Mouse (Mus musculus): ENCODE data around the gene Rbm38. TPM values are rescaled to one million over a fixed set of nuclear protein-coding genes. Genes with fewer than 3 reads are reported as not detected.

Gene Rbm38
- polyA plus RNA-seq, 1 experiment: 219 TPM

DNA sequence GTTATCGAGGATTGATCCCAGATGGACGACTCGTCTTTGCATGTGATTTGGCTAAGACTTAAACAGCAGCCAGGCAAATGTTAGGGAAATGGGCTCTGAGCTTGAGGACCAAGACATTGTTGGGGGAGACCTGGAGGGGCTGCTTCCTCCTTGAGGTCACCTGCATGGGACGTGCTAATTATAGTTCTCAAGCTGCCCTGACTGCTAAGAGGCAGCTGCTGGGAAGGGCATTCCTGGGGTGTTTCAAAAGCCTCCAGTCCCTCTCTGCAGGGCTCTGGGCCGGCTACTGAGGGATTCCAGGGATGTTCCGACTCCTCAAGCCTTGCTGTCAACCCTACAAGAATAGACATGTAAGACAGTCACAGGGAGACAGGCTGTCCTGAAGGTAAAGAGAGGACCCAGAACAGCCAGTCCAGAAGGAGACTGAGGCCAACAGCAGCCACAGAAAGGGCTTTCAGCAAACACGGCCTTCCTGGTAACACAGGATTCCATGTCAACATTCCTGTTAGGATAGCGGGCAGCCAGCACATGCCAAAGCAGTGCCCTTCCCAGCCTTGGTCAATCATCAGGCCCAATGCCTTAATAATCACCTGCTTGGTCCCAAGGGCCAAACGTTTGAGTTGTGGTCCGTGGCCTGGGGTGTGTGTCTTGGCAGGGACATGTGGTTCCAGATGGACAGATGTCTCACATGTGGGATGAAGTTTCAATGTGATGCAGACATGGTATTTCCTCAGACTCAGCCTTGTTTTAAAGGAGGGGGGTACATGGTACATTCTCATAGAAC is 59.7 kb downstream of the Rbm38 start:
- peaks cover 5% of the 10 kb centered on the region; the same call in 1 of the 2 replicates for H3K4me1 ChIP-seq (ENCODE audit: control insufficient read depth, insufficient read depth, low read length)
- WGBS: 64% methylated on average over 10 of the region's 10 CpGs

DNA sequence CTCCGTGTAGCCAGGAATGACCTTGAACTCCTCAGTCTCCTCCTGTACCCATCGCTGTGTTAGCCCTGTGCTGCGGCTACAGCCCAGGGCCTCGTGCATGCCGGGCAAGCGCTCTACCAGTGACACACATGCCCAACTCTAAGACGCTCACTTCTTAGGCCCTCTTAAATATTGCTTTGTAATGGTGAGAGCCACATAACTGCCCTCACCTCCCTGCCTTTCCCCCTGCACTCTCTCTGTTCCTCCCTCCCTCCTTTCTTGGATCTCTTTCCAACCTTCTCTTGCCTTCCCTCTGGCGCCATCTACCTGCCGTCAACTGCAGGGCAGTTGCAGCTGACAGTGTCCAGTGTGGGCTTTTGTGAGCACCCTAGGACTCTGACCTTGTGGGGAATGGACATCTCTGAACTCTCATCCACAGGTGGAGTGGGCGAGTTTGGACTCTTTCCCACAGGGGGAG is 60.5 kb downstream of the Rbm38 start:
- Histone ChIP-seq H3K27ac (ENCODE audit: control insufficient read depth, insufficient read depth, low read depth, low read length, poor library complexity) (no peak overlapping the region), H3K4me3 (replicated peaks; ENCODE audit: control insufficient read depth, low read depth, low read length) (no peak overlapping the region), H3K4me1 (ENCODE audit: control insufficient read depth, insufficient read depth, low read length) (peaks cover 5% of the 10 kb centered on the region; the same call in 1 of the 2 replicates)
- 25% methylated on average over 10 of the region's 10 CpGs for WGBS
- TF ChIP-seq POLR2A (IDR thresholded peaks at IDR 0.05; ENCODE audit: borderline replicate concordance, control insufficient read depth, low read depth, low read length) (no peak), CTCF (IDR thresholded peaks at IDR 0.05; ENCODE audit: control insufficient read depth, insufficient read depth, low read length) (peak; percentile 99)

More for the DNA sequence above, 59.7 kb downstream of the Rbm38 start:
- Histone ChIP-seq H3K4me3 (replicated peaks; ENCODE audit: control insufficient read depth, low read depth, low read length) (no peak overlapping the region), H3K27ac (ENCODE audit: control insufficient read depth, insufficient read depth, low read depth, low read length, poor library complexity) (no peak overlapping the region)
- TF ChIP-seq CTCF (IDR thresholded peaks at IDR 0.05; ENCODE audit: control insufficient read depth, insufficient read depth, low read length): no peak
- no peak for TF ChIP-seq POLR2A (IDR thresholded peaks at IDR 0.05; ENCODE audit: borderline replicate concordance, control insufficient read depth, low read depth, low read length)

DNA sequence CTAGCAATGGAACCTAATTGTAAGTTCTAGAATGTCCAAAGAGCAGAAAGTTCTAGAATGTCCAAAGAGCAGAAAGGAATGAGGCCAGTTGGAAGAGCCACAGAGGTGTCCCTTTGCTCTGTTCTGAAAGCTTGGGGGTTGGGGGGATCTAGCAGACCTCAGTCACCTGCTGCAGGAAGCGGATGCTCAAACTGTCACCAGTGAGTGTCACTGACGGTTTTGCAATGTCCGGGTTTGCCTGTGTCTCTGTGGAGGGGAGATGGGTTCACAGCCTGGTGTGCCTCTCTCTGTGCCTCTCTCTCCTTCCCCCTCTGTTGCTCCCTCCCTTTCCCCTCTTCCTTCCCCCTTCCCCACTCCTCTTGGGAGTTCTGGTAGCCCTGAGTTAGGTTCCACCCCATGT is 62.4 kb downstream of the Rbm38 start:
- Histone ChIP-seq H3K4me3 (replicated peaks; ENCODE audit: control insufficient read depth, low read depth, low read length) (no peak overlapping the region), H3K4me1 (ENCODE audit: control insufficient read depth, insufficient read depth, low read length) (peaks cover 5% of the 10 kb centered on the region; the same call in 1 of the 2 replicates), H3K27ac (ENCODE audit: control insufficient read depth, insufficient read depth, low read depth, low read length, poor library complexity) (peak overlapping the region; percentile 27)
- WGBS: 26% methylated on average over 3 of the region's 3 CpGs
- TF ChIP-seq POLR2A (IDR thresholded peaks at IDR 0.05; ENCODE audit: borderline replicate concordance, control insufficient read depth, low read depth, low read length) (no peak), CTCF (IDR thresholded peaks at IDR 0.05; ENCODE audit: control insufficient read depth, insufficient read depth, low read length) (no peak)

DNA sequence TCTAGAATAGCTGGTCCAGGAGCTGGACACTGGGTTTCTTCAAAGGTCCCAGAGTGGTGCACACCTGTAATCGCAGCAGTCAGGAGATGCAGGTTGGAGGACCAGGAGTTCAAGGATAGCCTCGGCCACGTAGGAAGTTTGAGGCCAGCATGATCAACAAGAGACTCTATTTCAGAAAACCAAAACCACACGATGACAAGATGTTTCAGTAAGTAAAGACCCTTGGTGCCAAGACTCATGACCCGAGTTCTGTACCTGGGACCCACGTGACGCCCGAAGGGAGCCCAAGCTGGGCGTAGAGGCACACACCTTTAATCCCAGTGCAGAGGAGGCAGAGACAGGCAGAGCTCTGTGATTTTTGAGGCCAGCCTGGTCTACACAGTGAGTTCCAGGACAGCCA is 62.8 kb downstream of the Rbm38 start:
- TF ChIP-seq CTCF (IDR thresholded peaks at IDR 0.05; ENCODE audit: control insufficient read depth, insufficient read depth, low read length): no peak
- TF ChIP-seq POLR2A (IDR thresholded peaks at IDR 0.05; ENCODE audit: borderline replicate concordance, control insufficient read depth, low read depth, low read length): no peak
- 22% methylated on average over 9 of the region's 9 CpGs for WGBS
- Histone ChIP-seq H3K4me1 (ENCODE audit: control insufficient read depth, insufficient read depth, low read length) (peaks cover 5% of the 10 kb centered on the region; the same call in 1 of the 2 replicates), H3K4me3 (replicated peaks; ENCODE audit: control insufficient read depth, low read depth, low read length) (no peak overlapping the region), H3K27ac (ENCODE audit: control insufficient read depth, insufficient read depth, low read depth, low read length, poor library complexity) (peak overlapping the region; percentile 27)

DNA sequence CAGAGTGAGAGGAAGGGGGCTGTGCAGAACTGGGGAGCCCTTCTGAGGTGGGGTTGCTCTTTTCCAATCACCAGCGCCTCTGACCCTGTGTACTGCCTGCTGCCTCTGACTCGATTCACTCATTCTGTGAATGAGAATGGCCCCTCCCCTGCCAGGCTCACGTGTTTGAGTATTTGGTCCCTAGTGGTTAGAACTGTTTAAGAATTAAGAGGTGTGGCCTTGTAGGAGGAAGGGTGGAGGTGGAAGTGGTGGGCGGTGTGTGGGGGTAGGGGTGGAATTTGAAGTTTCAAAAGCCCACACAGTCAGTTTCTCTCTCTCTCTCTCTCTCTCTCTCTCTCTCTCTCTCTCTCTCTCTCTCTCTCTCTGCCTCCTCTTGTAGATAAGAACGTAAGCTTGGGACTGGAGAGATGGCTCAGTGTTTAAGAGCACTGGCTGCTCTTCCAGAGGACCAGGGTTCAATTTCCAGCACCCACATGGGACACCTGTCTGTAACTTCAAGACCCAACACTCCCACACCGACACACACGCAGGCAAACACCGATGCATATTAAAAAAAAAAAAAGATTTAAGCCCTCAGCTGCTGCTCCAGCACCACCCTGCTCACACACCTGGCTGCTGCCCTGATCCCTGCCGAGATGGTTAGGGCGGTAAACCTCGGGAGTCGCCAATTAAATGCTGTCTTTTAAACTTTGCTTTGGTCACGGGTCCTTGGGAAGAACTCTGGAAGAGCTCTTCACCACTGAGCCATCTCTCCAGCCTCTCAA is 63.6 kb downstream of the Rbm38 start:
- 0 out of 2 replicates have a peak, but pooled peaks have one; percentile 10 for TF ChIP-seq CTCF (IDR thresholded peaks at IDR 0.05; ENCODE audit: control insufficient read depth, insufficient read depth, low read length)
- TF ChIP-seq POLR2A (IDR thresholded peaks at IDR 0.05; ENCODE audit: borderline replicate concordance, control insufficient read depth, low read depth, low read length): 0 out of 2 replicates have a peak, but pooled peaks have one; percentile 10
- H3K27ac ChIP-seq (ENCODE audit: control insufficient read depth, insufficient read depth, low read depth, low read length, poor library complexity): peak overlapping the region; percentile 35
- H3K4me3 ChIP-seq (replicated peaks; ENCODE audit: control insufficient read depth, low read depth, low read length): no peak overlapping the region
- 16% methylated on average over 13 of the region's 13 CpGs for WGBS
- peaks cover 5% of the 10 kb centered on the region; the same call in 1 of the 2 replicates for H3K4me1 ChIP-seq (ENCODE audit: control insufficient read depth, insufficient read depth, low read length)

Other genes starting within 250 kb of the Rbm38 start
- 0.55 TPM in 1 of 2 replicates, not detected in the other for gene Bmp7, start 80.2 kb upstream of the Rbm38 start, polyA plus RNA-seq (2011; ENCODE audit: insufficient read depth, insufficient read length, low replicate concordance, missing spikeins)
- 0.70 TPM in 1 of 2 replicates, not detected in the other for gene Spo11, start 42.8 kb upstream of the Rbm38 start, polyA plus RNA-seq (2011; ENCODE audit: insufficient read depth, insufficient read length, low replicate concordance, missing spikeins)
- gene Rae1, start 20.4 kb upstream of the Rbm38 start, polyA plus RNA-seq (2011; ENCODE audit: insufficient read depth, insufficient read length, low replicate concordance, missing spikeins): 55.2 and 61.5 TPM in 2 replicates
- gene Ctcfl, start 99.0 kb downstream of the Rbm38 start, polyA plus RNA-seq (2011; ENCODE audit: insufficient read depth, insufficient read length, low replicate concordance, missing spikeins): not detected in 2 replicates
- gene Pck1, start 132.6 kb downstream of the Rbm38 start, polyA plus RNA-seq (2011; ENCODE audit: insufficient read depth, insufficient read length, low replicate concordance, missing spikeins): 4.9 and 16.4 TPM in 2 replicates
- gene Zbp1, start 198.4 kb downstream of the Rbm38 start, polyA plus RNA-seq (2011; ENCODE audit: insufficient read depth, insufficient read length, low replicate concordance, missing spikeins): 8.1 and 9.1 TPM in 2 replicates

All from bone marrow, adult 2 months (tissue).